Mouse (Mus musculus): ENCODE measurements around the gene Rpl29.

The Rpl29 gene

GRCm38 (mm10) chr9:106429221-106430014, at the start of gene Rpl29:
Gene Rpl29, plus strand, starts transcription at chr9:106429454.
- in situ Hi-C loops (cut with MboI) = no loop called here

GRCm38 (mm10) chr9:106386181-106386864, 42.9 kb upstream of the Rpl29 start:
- in situ Hi-C loops (cut with MboI) = no loop called here

- in situ Hi-C loops (cut with MboI) = no loop called here
Measured at GRCm38 (mm10) chr9:106392828-106393527, 36.3 kb upstream of the Rpl29 start.

GRCm38 (mm10) chr9:106393548-106393947, 35.7 kb upstream of the Rpl29 start:
- in situ Hi-C loops (cut with MboI) = no loop called here

- in situ Hi-C loops (cut with MboI) = no loop called here
Measured at GRCm38 (mm10) chr9:106394649-106395602, 34.3 kb upstream of the Rpl29 start.

GRCm38 (mm10) chr9:106397733-106398132, 31.5 kb upstream of the Rpl29 start:
- in situ Hi-C loops (cut with MboI) = no loop called here

- in situ Hi-C loops (cut with MboI) = no loop called here
Measured at GRCm38 (mm10) chr9:106398667-106399311, 30.5 kb upstream of the Rpl29 start.

- in situ Hi-C loops (cut with MboI) = no loop called here
Measured at GRCm38 (mm10) chr9:106399808-106400207, 29.4 kb upstream of the Rpl29 start.

GRCm38 (mm10) chr9:106402149-106402548, 27.1 kb upstream of the Rpl29 start:
- in situ Hi-C loops (cut with MboI) = no loop called here

- in situ Hi-C loops (cut with MboI) = no loop called here
Measured at GRCm38 (mm10) chr9:106402607-106403375, 26.5 kb upstream of the Rpl29 start.

GRCm38 (mm10) chr9:106405275-106405674, 24.0 kb upstream of the Rpl29 start:
- in situ Hi-C loops (cut with MboI) = no loop called here

- in situ Hi-C loops (cut with MboI) = no loop called here
Measured at GRCm38 (mm10) chr9:106406443-106407078, 22.7 kb upstream of the Rpl29 start.

GRCm38 (mm10) chr9:106409096-106409495, 20.2 kb upstream of the Rpl29 start:
- in situ Hi-C loops (cut with MboI) = no loop called here

- in situ Hi-C loops (cut with MboI) = no loop called here
Measured at GRCm38 (mm10) chr9:106410086-106410650, 19.1 kb upstream of the Rpl29 start.

GRCm38 (mm10) chr9:106411091-106411594, 18.1 kb upstream of the Rpl29 start:
- in situ Hi-C loops (cut with MboI) = no loop called here

GRCm38 (mm10) chr9:106411729-106412128, 17.5 kb upstream of the Rpl29 start:
- in situ Hi-C loops (cut with MboI) = no loop called here

- in situ Hi-C loops (cut with MboI) = no loop called here
Measured at GRCm38 (mm10) chr9:106412210-106412609, 17.0 kb upstream of the Rpl29 start.

GRCm38 (mm10) chr9:106413606-106414005, 15.6 kb upstream of the Rpl29 start:
- in situ Hi-C loops (cut with MboI) = no loop called here

- in situ Hi-C loops (cut with MboI) = no loop called here
Measured at GRCm38 (mm10) chr9:106416826-106417225, 12.4 kb upstream of the Rpl29 start.

Data from mature B cell (primary cell).